Comparison of ENCODE assay signal across 20 mouse cellular contexts in the genomic region with DNA sequence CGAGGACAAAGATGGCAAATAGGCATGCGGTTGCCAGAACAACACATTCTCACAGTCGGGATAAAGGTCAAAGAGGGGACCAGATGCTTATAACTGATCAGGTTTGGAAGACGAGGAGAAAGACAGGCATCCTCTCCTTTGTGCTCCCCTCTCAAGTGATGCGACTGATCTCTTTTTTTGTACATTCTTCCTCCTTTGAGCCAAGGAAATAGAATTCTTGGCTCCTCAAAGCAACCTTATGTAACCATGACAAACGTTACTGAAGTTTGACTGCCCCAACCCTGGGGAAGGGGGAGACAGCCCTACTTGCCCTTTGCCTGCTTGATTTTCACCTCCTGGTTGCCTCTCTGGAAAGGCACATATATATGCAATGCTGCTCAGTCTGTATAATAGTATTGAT. TPM values are rescaled to one million over a fixed set of nuclear protein-coding genes. Genes with fewer than 3 reads are reported as not detected.
DNase-seq lines count a peak whose midpoint lies in the region; ATAC-seq and TF ChIP-seq lines count a peak whose summit lies in the region.
"Had no signal": no experiment of that assay in that cellular context is flagged by ENCODE, and none has a peak within 500 bp of the region (broad histone marks: within the 10 kb centered on the region; RNA-seq: fewer than 3 reads in every experiment).

No protein-coding gene starts in this region.

- H3K27ac ChIP-seq in hindbrain, embryonic 12.5 days: peak overlapping the region; percentile 23; the same call in 1 of the 2 replicates
- no peak overlapping the region for H3K27ac ChIP-seq in hindbrain, embryonic 16.5 days (ENCODE audit: low read depth, low read length)
- H3K27ac ChIP-seq in testis, adult 2 months (ENCODE audit: control insufficient read depth, insufficient read depth, low read depth, low read length): peak overlapping the region; percentile 37; the same call in 1 of the 2 replicates
- H3K27ac ChIP-seq: embryonic facial prominence, embryonic 10.5 days; limb, embryonic 10.5 days had no signal

- H3K36me3 ChIP-seq in hindbrain, embryonic 12.5 days: no peaks in the 10 kb centered on the region
- H3K36me3 ChIP-seq in hindbrain, embryonic 16.5 days (ENCODE audit: control insufficient read depth, insufficient read depth, low read length): no peaks in the 10 kb centered on the region
- H3K36me3 ChIP-seq in testis, adult 2 months (ENCODE audit: control insufficient read depth, insufficient read depth, low read length): no peaks in the 10 kb centered on the region
- H3K36me3 ChIP-seq: embryonic facial prominence, embryonic 10.5 days; heart, embryonic 12.5 days; limb, embryonic 10.5 days had no signal

- no peaks in the 10 kb centered on the region for H3K9me3 ChIP-seq in hindbrain, embryonic 12.5 days (replicated peaks)
- H3K9me3 ChIP-seq in hindbrain, embryonic 16.5 days (ENCODE audit: control insufficient read depth, low read length): no peaks in the 10 kb centered on the region
- H3K9me3 ChIP-seq: embryonic facial prominence, embryonic 10.5 days; heart, embryonic 12.5 days; limb, embryonic 10.5 days had no signal

- DNase-seq in testis, postnatal 10 days (ENCODE audit: low spot score): no peak
- peak; percentile 22 for DNase-seq in embryo, embryonic 9.5 days (ENCODE audit: extremely low spot score)
- no peak for DNase-seq in heart, adult 11 months
- DNase-seq in right cerebral cortex, postnatal 25 days: no peak
- DNase-seq: adrenal gland, adult 2 months; cerebellum, postnatal 10 days; kidney, adult 2 months; kidney, postnatal 10 days; liver, postnatal 0 days; lung, postnatal 10 days; right cerebral cortex, postnatal 14 days had no signal

- no peak for TF ChIP-seq POLR2A in testis, adult 2 months (IDR thresholded peaks at IDR 0.05; ENCODE audit: control insufficient read depth, low read depth, low read length)

- ATAC-seq in hindbrain, embryonic 12.5 days (ENCODE audit: low FRiP score): no peak
- no peak for ATAC-seq in hindbrain, embryonic 16.5 days
- ATAC-seq: forebrain, embryonic 16.5 days; inflammation-experienced regulatory T-cells, adult 6 months; liver, postnatal 0 days had no signal

- no peaks in the 10 kb centered on the region for H3K27me3 ChIP-seq in hindbrain, embryonic 12.5 days
- H3K27me3 ChIP-seq in hindbrain, embryonic 16.5 days (replicated peaks; ENCODE audit: control insufficient read depth, insufficient read depth, low read length): no peaks in the 10 kb centered on the region
- no peaks in the 10 kb centered on the region for H3K27me3 ChIP-seq in testis, adult 2 months (ENCODE audit: control insufficient read depth, insufficient read depth, low read length)
- H3K27me3 ChIP-seq: heart, embryonic 12.5 days had no signal

- no peak overlapping the region; the same call in 1 of the 2 replicates for H3K9ac ChIP-seq in hindbrain, embryonic 12.5 days
- H3K9ac ChIP-seq in hindbrain, embryonic 16.5 days (ENCODE audit: low read depth, low read length): no peak overlapping the region
- H3K9ac ChIP-seq: heart, embryonic 12.5 days; liver, postnatal 0 days had no signal

- H3K4me1 ChIP-seq in hindbrain, embryonic 12.5 days: peaks cover 14% of the 10 kb centered on the region
- H3K4me1 ChIP-seq in hindbrain, embryonic 16.5 days (ENCODE audit: control insufficient read depth, insufficient read depth, low read depth, low read length): peaks cover 3% of the 10 kb centered on the region
- no peaks in the 10 kb centered on the region for H3K4me1 ChIP-seq in testis, adult 2 months (ENCODE audit: control insufficient read depth, insufficient read depth, low read length)
- H3K4me1 ChIP-seq: heart, embryonic 12.5 days had no signal

- TF ChIP-seq CTCF in testis, adult 2 months (IDR thresholded peaks at IDR 0.05; ENCODE audit: control insufficient read depth, insufficient read depth, insufficient replicate concordance, low read depth, low read length): no peak

- WGBS in hindbrain, embryonic 12.5 days: 8% methylated on average over 6 of the region's 6 CpGs
- WGBS in hindbrain, embryonic 16.5 days: 10% methylated on average over 6 of the region's 6 CpGs

- H3K4me2 ChIP-seq in hindbrain, embryonic 12.5 days (replicated peaks): no peak overlapping the region
- H3K4me2 ChIP-seq in hindbrain, embryonic 16.5 days (ENCODE audit: low read length): no peak overlapping the region
- H3K4me2 ChIP-seq: heart, embryonic 12.5 days had no signal

- no peak overlapping the region for H3K4me3 ChIP-seq in hindbrain, embryonic 12.5 days
- H3K4me3 ChIP-seq in hindbrain, embryonic 16.5 days (ENCODE audit: low read length): no peak overlapping the region
- no peak overlapping the region for H3K4me3 ChIP-seq in testis, adult 2 months (ENCODE audit: control insufficient read depth, low read depth, low read length)
- H3K4me3 ChIP-seq: embryonic facial prominence, embryonic 10.5 days; heart, embryonic 12.5 days; limb, embryonic 10.5 days had no signal

RNA-seq across cellular contexts. Expression of a gene that starts 51.8 kb away (rescaled TPM):
- 26.5 and 32.1 TPM in 2 replicates for polyA plus RNA-seq in hindbrain, embryonic 12.5 days (2016; fragmentation: Nextera tagmentation; extraction: Ambion mirVana)
- 23.8 and 25.6 TPM in 2 replicates for polyA plus RNA-seq in hindbrain, embryonic 16.5 days (2015; fragmentation: Nextera tagmentation; extraction: Ambion mirVana)
- polyA plus RNA-seq in testis, adult 2 months (2012; rRNA removed): 1.6 and 2.0 TPM in 2 replicates
- polyA plus RNA-seq: liver, adult 2 months had no signal
